Mouse (Mus musculus) telencephalon, adult 2 months (tissue): ENCODE measurements at regions not wholly inside any gene's neighbourhood (a gene's known extent, or its start where the extent isn't known, plus 50 kb on each side); places are given as distances from the start of the nearest gene placed in this dataset.

Experiments used
- DNase-seq: peaks from one replicate; pipeline ENCODE4 v3.0.0-alpha.2; 2011; ENCODE audit warnings: low read depth, low spot score

GRCm38 (mm10) chr3:74035200-74035599, 327.0 kb upstream of the Bche start:
- no peak for DNase-seq

GRCm38 (mm10) chr3:74019501-74019900, 311.3 kb upstream of the Bche start:
- peak; percentile 18 for DNase-seq
